18 mouse cellular contexts compared by ENCODE assay signal in the genomic region with DNA sequence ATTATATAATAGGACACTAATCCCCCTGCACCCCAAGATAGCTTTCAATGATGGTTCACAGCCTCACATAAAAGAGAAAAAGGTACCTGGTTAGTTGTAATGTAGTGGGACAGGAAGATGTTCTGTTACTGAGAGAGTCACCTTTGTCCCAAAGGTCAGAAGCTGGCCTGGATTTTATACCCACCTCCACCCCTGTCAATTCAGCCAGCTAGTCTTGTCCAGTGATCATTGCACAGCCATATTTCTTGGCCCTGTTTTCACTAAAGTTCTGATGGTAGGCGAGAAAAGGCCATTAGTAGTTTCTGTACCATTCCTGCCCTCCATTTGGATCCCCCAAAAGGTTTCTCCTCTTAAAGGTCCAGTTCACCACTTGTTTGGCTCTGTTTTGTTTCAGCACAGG. TPM values are rescaled to one million over a fixed set of nuclear protein-coding genes. Genes with fewer than 3 reads are reported as not detected.
DNase-seq lines count a peak whose midpoint lies in the region; ATAC-seq and TF ChIP-seq lines count a peak whose summit lies in the region.
"Had no signal": no experiment of that assay in that cellular context is flagged by ENCODE, and none has a peak within 500 bp of the region (broad histone marks: within the 10 kb centered on the region; RNA-seq: fewer than 3 reads in every experiment).

No protein-coding gene starts in this region.

- no peaks in the 10 kb centered on the region for H3K27me3 ChIP-seq in hindbrain, embryonic 14.5 days (ENCODE audit: control insufficient read depth, insufficient read depth, low read length)
- H3K27me3 ChIP-seq in hindbrain, postnatal 0 days (ENCODE audit: insufficient read depth, low read length): no peaks in the 10 kb centered on the region
- H3K27me3 ChIP-seq in liver, embryonic 15.5 days: peaks cover 45% of the 10 kb centered on the region
- 0 out of 2 replicates have a peak, but pooled peaks cover 14% of the 10 kb centered on the region for H3K27me3 ChIP-seq in liver, embryonic 11.5 days (replicated peaks; ENCODE audit: control insufficient read depth, insufficient read depth, low read length)
- peaks cover 32% of the 10 kb centered on the region for H3K27me3 ChIP-seq in liver, embryonic 16.5 days (ENCODE audit: control insufficient read depth, insufficient read depth, low read depth, low read length)
- H3K27me3 ChIP-seq: forebrain, embryonic 13.5 days; hindbrain, embryonic 12.5 days; limb, embryonic 15.5 days had no signal

- WGBS in hindbrain, embryonic 14.5 days: 92% methylated on average over 1 of the region's 1 CpGs
- WGBS in hindbrain, postnatal 0 days: 78% methylated on average over 1 of the region's 1 CpGs
- WGBS in liver, embryonic 15.5 days (ENCODE audit: insufficient replicate concordance): 43% methylated on average over 1 of the region's 1 CpGs
- 61% methylated on average over 1 of the region's 1 CpGs for WGBS in liver, embryonic 11.5 days
- 61% methylated on average over 1 of the region's 1 CpGs for WGBS in liver, embryonic 16.5 days (ENCODE audit: insufficient replicate concordance)

- no peak overlapping the region for H3K4me3 ChIP-seq in hindbrain, embryonic 14.5 days (replicated peaks; ENCODE audit: low read length)
- no peak overlapping the region for H3K4me3 ChIP-seq in hindbrain, postnatal 0 days (ENCODE audit: low read length)
- no peak overlapping the region for H3K4me3 ChIP-seq in liver, embryonic 15.5 days (replicated peaks)
- H3K4me3 ChIP-seq in liver, embryonic 11.5 days (ENCODE audit: low read depth, low read length): no peak overlapping the region
- H3K4me3 ChIP-seq in brown adipose tissue, adult 24 weeks (ENCODE audit: insufficient read depth, low read depth, low read length): no peak overlapping the region
- no peak overlapping the region for H3K4me3 ChIP-seq in liver, embryonic 16.5 days (ENCODE audit: low read depth, low read length)
- H3K4me3 ChIP-seq: erythroblast, embryonic 14.5 days had no signal

- no peak overlapping the region for H3K27ac ChIP-seq in hindbrain, embryonic 14.5 days
- no peak overlapping the region for H3K27ac ChIP-seq in hindbrain, postnatal 0 days
- peak overlapping the region; percentile 16; the same call in 1 of the 2 replicates for H3K27ac ChIP-seq in liver, embryonic 15.5 days (replicated peaks)
- H3K27ac ChIP-seq in liver, embryonic 11.5 days (ENCODE audit: low read depth, low read length): no peak overlapping the region
- peak overlapping the region; percentile 18 for H3K27ac ChIP-seq in brown adipose tissue, adult 24 weeks (replicated peaks; ENCODE audit: low read depth, low read length)
- peak overlapping the region; percentile 10; the same call in 1 of the 2 replicates for H3K27ac ChIP-seq in liver, embryonic 16.5 days (ENCODE audit: low read length)
- H3K27ac ChIP-seq: forebrain, embryonic 13.5 days; hindbrain, embryonic 12.5 days; limb, embryonic 15.5 days; macrophage; midbrain, embryonic 10.5 days had no signal

- no peaks in the 10 kb centered on the region for H3K9me3 ChIP-seq in hindbrain, embryonic 14.5 days (ENCODE audit: control insufficient read depth, low read length)
- no peaks in the 10 kb centered on the region for H3K9me3 ChIP-seq in hindbrain, postnatal 0 days (ENCODE audit: low read length)
- no peaks in the 10 kb centered on the region for H3K9me3 ChIP-seq in liver, embryonic 15.5 days (replicated peaks)
- no peaks in the 10 kb centered on the region for H3K9me3 ChIP-seq in liver, embryonic 11.5 days (ENCODE audit: control insufficient read depth, low read length)
- H3K9me3 ChIP-seq in liver, embryonic 16.5 days (replicated peaks; ENCODE audit: control insufficient read depth, low read length): no peaks in the 10 kb centered on the region
- H3K9me3 ChIP-seq: forebrain, embryonic 13.5 days; hindbrain, embryonic 12.5 days; limb, embryonic 15.5 days; midbrain, embryonic 10.5 days had no signal

- DNase-seq in hindbrain, embryonic 14.5 days (ENCODE audit: low spot score): no peak
- DNase-seq in hindbrain, postnatal 0 days (ENCODE audit: low spot score): no peak
- DNase-seq in liver, embryonic 11.5 days (ENCODE audit: low spot score): no peak
- DNase-seq in ovary, postnatal 14 days (ENCODE audit: low spot score): no peak
- DNase-seq: cerebellum, adult 2 months; gastrocnemius, postnatal 10 days; heart, adult 2 months; kidney, postnatal 14 days had no signal

- peaks cover 8% of the 10 kb centered on the region; the same call in 1 of the 2 replicates for H3K4me1 ChIP-seq in hindbrain, embryonic 14.5 days (replicated peaks; ENCODE audit: control insufficient read depth, insufficient read depth, low read length)
- peaks cover 10% of the 10 kb centered on the region; the same call in 1 of the 2 replicates for H3K4me1 ChIP-seq in hindbrain, postnatal 0 days (ENCODE audit: insufficient read depth, low read length)
- H3K4me1 ChIP-seq in liver, embryonic 15.5 days (replicated peaks): peaks cover 84% of the 10 kb centered on the region
- H3K4me1 ChIP-seq in liver, embryonic 11.5 days (replicated peaks; ENCODE audit: control insufficient read depth, insufficient read depth, low read length): peaks cover 47% of the 10 kb centered on the region
- peaks cover 13% of the 10 kb centered on the region; the same call in 1 of the 2 replicates for H3K4me1 ChIP-seq in brown adipose tissue, adult 24 weeks (ENCODE audit: control insufficient read depth, insufficient read depth, insufficient read length, low read length)
- peaks cover 50% of the 10 kb centered on the region for H3K4me1 ChIP-seq in liver, embryonic 16.5 days (ENCODE audit: control insufficient read depth, low read depth, low read length)

- TF ChIP-seq CTCF in hindbrain, postnatal 0 days (IDR thresholded peaks at IDR 0.05; ENCODE audit: low read depth): no peak

- peak overlapping the region; percentile 97; the same call in 1 of the 2 replicates for H3K4me2 ChIP-seq in hindbrain, embryonic 14.5 days (replicated peaks)
- H3K4me2 ChIP-seq in hindbrain, postnatal 0 days (ENCODE audit: low read depth, low read length): no peak overlapping the region
- H3K4me2 ChIP-seq in liver, embryonic 15.5 days: no peak overlapping the region
- H3K4me2 ChIP-seq in liver, embryonic 11.5 days: no peak overlapping the region
- no peak overlapping the region for H3K4me2 ChIP-seq in liver, embryonic 16.5 days (ENCODE audit: low read depth, low read length)

- no peak overlapping the region for H3K9ac ChIP-seq in hindbrain, embryonic 14.5 days
- no peak overlapping the region for H3K9ac ChIP-seq in hindbrain, postnatal 0 days (replicated peaks; ENCODE audit: low read length)
- H3K9ac ChIP-seq in liver, embryonic 15.5 days: no peak overlapping the region
- no peak overlapping the region for H3K9ac ChIP-seq in liver, embryonic 11.5 days (ENCODE audit: low read depth, low read length)
- H3K9ac ChIP-seq in liver, embryonic 16.5 days (ENCODE audit: low read depth, low read length): no peak overlapping the region
- H3K9ac ChIP-seq: limb, embryonic 15.5 days had no signal

- ATAC-seq in hindbrain, embryonic 14.5 days (ENCODE audit: low FRiP score): no peak
- no peak for ATAC-seq in hindbrain, postnatal 0 days
- ATAC-seq in liver, embryonic 15.5 days (ENCODE audit: insufficient read depth): no peak
- no peak for ATAC-seq in liver, embryonic 11.5 days (replicated peaks; ENCODE audit: low FRiP score)
- no peak for ATAC-seq in liver, embryonic 16.5 days (ENCODE audit: low read depth)

- H3K36me3 ChIP-seq in hindbrain, embryonic 14.5 days (replicated peaks; ENCODE audit: control insufficient read depth, insufficient read depth): peaks cover 39% of the 10 kb centered on the region
- H3K36me3 ChIP-seq in hindbrain, postnatal 0 days (ENCODE audit: insufficient read depth, low read length): peaks cover 20% of the 10 kb centered on the region
- H3K36me3 ChIP-seq in liver, embryonic 15.5 days (replicated peaks): peaks cover 45% of the 10 kb centered on the region
- peaks cover 13% of the 10 kb centered on the region for H3K36me3 ChIP-seq in liver, embryonic 11.5 days (ENCODE audit: control insufficient read depth, insufficient read depth, low read length)
- H3K36me3 ChIP-seq in liver, embryonic 16.5 days (ENCODE audit: control insufficient read depth, insufficient read depth): peaks cover 9% of the 10 kb centered on the region

RNA-seq across cellular contexts. Expression of a gene that starts 1.2 kb away (rescaled TPM):
- polyA plus RNA-seq in hindbrain, embryonic 14.5 days (2014; fragmentation: Nextera tagmentation; extraction: Ambion mirVana): 24.5 and 26.8 TPM in 2 replicates
- total RNA-seq in hindbrain, postnatal 0 days (2014; rRNA removed): 23.6 and 35.3 TPM in 2 replicates
- polyA plus RNA-seq in hindbrain, postnatal 0 days (2015; fragmentation: Nextera tagmentation; extraction: Ambion mirVana): 12.2 and 15.3 TPM in 2 replicates
- 52.0 and 62.6 TPM in 2 replicates for polyA plus RNA-seq in liver, embryonic 15.5 days (2015; fragmentation: Nextera tagmentation; extraction: Ambion mirVana)
- polyA plus RNA-seq in liver, embryonic 11.5 days (2014; fragmentation: Nextera tagmentation; extraction: Ambion mirVana): 39.5 and 40.3 TPM in 2 replicates
- 8.6 and 10.6 TPM in 2 replicates for polyA plus RNA-seq in brown adipose tissue, adult 24 weeks (2012; ENCODE audit: insufficient read depth, insufficient read length, missing spikeins)
- 54.4 and 59.7 TPM in 2 replicates for polyA plus RNA-seq in liver, embryonic 16.5 days (2015; fragmentation: Nextera tagmentation; extraction: Ambion mirVana)
- total RNA-seq: common myeloid progenitor, adult 5-6 weeks had no signal

RNA-seq across cellular contexts. Expression of a gene that starts 6.9 kb away (rescaled TPM):
- 13.7 and 15.9 TPM in 2 replicates for polyA plus RNA-seq in hindbrain, embryonic 14.5 days (2014; fragmentation: Nextera tagmentation; extraction: Ambion mirVana)
- 8.7 and 12.3 TPM in 2 replicates for total RNA-seq in hindbrain, postnatal 0 days (2014; rRNA removed)
- polyA plus RNA-seq in hindbrain, postnatal 0 days (2015; fragmentation: Nextera tagmentation; extraction: Ambion mirVana): 15.2 and 15.9 TPM in 2 replicates
- 11.6 and 14.5 TPM in 2 replicates for polyA plus RNA-seq in liver, embryonic 15.5 days (2015; fragmentation: Nextera tagmentation; extraction: Ambion mirVana)
- 17.1 and 19.4 TPM in 2 replicates for polyA plus RNA-seq in liver, embryonic 11.5 days (2014; fragmentation: Nextera tagmentation; extraction: Ambion mirVana)
- polyA plus RNA-seq in brown adipose tissue, adult 24 weeks (2012; ENCODE audit: insufficient read depth, insufficient read length, missing spikeins): 9.7 and 11.7 TPM in 2 replicates
- 11.8 and 14.1 TPM in 2 replicates for polyA plus RNA-seq in liver, embryonic 16.5 days (2015; fragmentation: Nextera tagmentation; extraction: Ambion mirVana)

RNA-seq across cellular contexts. Expression of a gene that starts 9.0 kb away (rescaled TPM):
- polyA plus RNA-seq in hindbrain, embryonic 14.5 days (2014; fragmentation: Nextera tagmentation; extraction: Ambion mirVana): 54.3 and 58.2 TPM in 2 replicates
- 59.3 and 64.6 TPM in 2 replicates for total RNA-seq in hindbrain, postnatal 0 days (2014; rRNA removed)
- polyA plus RNA-seq in hindbrain, postnatal 0 days (2015; fragmentation: Nextera tagmentation; extraction: Ambion mirVana): 33.1 and 34.1 TPM in 2 replicates
- polyA plus RNA-seq in liver, embryonic 15.5 days (2015; fragmentation: Nextera tagmentation; extraction: Ambion mirVana): 37.3 and 38.7 TPM in 2 replicates
- 91.6 and 100 TPM in 2 replicates for polyA plus RNA-seq in liver, embryonic 11.5 days (2014; fragmentation: Nextera tagmentation; extraction: Ambion mirVana)
- polyA plus RNA-seq in brown adipose tissue, adult 24 weeks (2012; ENCODE audit: insufficient read depth, insufficient read length, missing spikeins): 12.0 and 12.1 TPM in 2 replicates
- polyA plus RNA-seq in liver, embryonic 16.5 days (2015; fragmentation: Nextera tagmentation; extraction: Ambion mirVana): 32.6 and 33.2 TPM in 2 replicates

RNA-seq across cellular contexts. Expression of a gene that starts 12.7 kb away (rescaled TPM):
- 127 and 136 TPM in 2 replicates for polyA plus RNA-seq in hindbrain, embryonic 14.5 days (2014; fragmentation: Nextera tagmentation; extraction: Ambion mirVana)
- 70.6 and 72.7 TPM in 2 replicates for total RNA-seq in hindbrain, postnatal 0 days (2014; rRNA removed)
- 128 and 134 TPM in 2 replicates for polyA plus RNA-seq in hindbrain, postnatal 0 days (2015; fragmentation: Nextera tagmentation; extraction: Ambion mirVana)
- polyA plus RNA-seq in liver, embryonic 15.5 days (2015; fragmentation: Nextera tagmentation; extraction: Ambion mirVana): 82.5 and 88.5 TPM in 2 replicates
- polyA plus RNA-seq in liver, embryonic 11.5 days (2014; fragmentation: Nextera tagmentation; extraction: Ambion mirVana): 106 and 112 TPM in 2 replicates
- polyA plus RNA-seq in brown adipose tissue, adult 24 weeks (2012; ENCODE audit: insufficient read depth, insufficient read length, missing spikeins): 87.8 and 96.4 TPM in 2 replicates
- 86.5 and 91.9 TPM in 2 replicates for polyA plus RNA-seq in liver, embryonic 16.5 days (2015; fragmentation: Nextera tagmentation; extraction: Ambion mirVana)

RNA-seq across cellular contexts. Expression of a gene that starts 26.2 kb away (rescaled TPM):
- polyA plus RNA-seq in hindbrain, embryonic 14.5 days (2014; fragmentation: Nextera tagmentation; extraction: Ambion mirVana): 21.8 and 23.6 TPM in 2 replicates
- 4.6 and 20.0 TPM in 2 replicates for total RNA-seq in hindbrain, postnatal 0 days (2014; rRNA removed)
- 11.9 and 12.9 TPM in 2 replicates for polyA plus RNA-seq in hindbrain, postnatal 0 days (2015; fragmentation: Nextera tagmentation; extraction: Ambion mirVana)
- polyA plus RNA-seq in liver, embryonic 15.5 days (2015; fragmentation: Nextera tagmentation; extraction: Ambion mirVana): 66.2 and 67.1 TPM in 2 replicates
- 164 and 181 TPM in 2 replicates for polyA plus RNA-seq in liver, embryonic 11.5 days (2014; fragmentation: Nextera tagmentation; extraction: Ambion mirVana)
- polyA plus RNA-seq in brown adipose tissue, adult 24 weeks (2012; ENCODE audit: insufficient read depth, insufficient read length, missing spikeins): 17.5 and 19.1 TPM in 2 replicates
- polyA plus RNA-seq in liver, embryonic 16.5 days (2015; fragmentation: Nextera tagmentation; extraction: Ambion mirVana): 54.9 and 62.8 TPM in 2 replicates

Comparison
In these comparisons a context has a peak if more than half of its experiments do, and no peak if none do; other contexts are left out.
1. H3K27ac ChIP-seq: peak in liver, embryonic 15.5 days (single experiment), brown adipose tissue, adult 24 weeks (single experiment) and liver, embryonic 16.5 days (single experiment); none in hindbrain, embryonic 14.5 days (single experiment), hindbrain, postnatal 0 days (single experiment) and liver, embryonic 11.5 days (single experiment).